Mouse (Mus musculus) T-helper 1 cell (primary cell): Measurements from ENCODE around the gene Slc6a6.

Experiments
- in situ Hi-C: fragments of 300-600 bp; cut with MboI, MseI; formaldehyde crosslinking; loops from one replicate; pipeline ENCODE4 v1.15.1; 2025; ENCODE audit warnings: high pct_unique_total_duplicates

Gene Slc6a6

DNA sequence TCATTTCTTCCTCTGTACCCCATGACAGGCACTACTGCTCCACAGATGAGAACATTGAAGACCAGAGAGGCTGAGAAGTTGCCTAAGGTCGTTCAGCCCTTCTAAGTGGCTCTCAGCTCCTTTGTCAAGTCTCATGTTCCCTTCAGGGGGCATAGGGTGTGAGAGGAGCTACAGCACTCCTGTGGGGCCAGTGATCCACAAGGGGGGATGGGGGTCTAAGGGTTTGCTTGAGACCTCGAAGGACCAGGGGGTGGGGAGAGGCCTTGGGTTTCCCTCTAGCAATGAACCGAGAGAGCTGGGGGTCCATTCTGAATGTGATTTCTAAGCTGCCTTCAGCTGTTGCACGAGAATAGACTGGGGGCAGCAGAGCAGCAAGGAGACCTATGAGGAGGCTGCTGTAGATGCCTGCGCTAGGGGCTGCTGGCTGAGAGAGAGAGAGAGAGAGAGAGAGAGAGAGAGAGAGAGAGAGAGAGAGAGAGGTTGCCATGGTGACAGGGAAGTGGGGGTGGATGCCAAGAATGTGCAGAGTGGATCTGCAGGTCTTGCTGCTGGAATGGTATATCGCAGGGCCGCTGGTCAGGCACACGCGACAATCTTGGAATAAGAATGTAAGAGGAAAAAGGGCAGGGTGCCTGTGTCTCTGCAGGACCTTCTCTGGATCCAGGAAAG, 36.1 kb downstream of the Slc6a6 start:
- in situ Hi-C loops: no loop called here

DNA sequence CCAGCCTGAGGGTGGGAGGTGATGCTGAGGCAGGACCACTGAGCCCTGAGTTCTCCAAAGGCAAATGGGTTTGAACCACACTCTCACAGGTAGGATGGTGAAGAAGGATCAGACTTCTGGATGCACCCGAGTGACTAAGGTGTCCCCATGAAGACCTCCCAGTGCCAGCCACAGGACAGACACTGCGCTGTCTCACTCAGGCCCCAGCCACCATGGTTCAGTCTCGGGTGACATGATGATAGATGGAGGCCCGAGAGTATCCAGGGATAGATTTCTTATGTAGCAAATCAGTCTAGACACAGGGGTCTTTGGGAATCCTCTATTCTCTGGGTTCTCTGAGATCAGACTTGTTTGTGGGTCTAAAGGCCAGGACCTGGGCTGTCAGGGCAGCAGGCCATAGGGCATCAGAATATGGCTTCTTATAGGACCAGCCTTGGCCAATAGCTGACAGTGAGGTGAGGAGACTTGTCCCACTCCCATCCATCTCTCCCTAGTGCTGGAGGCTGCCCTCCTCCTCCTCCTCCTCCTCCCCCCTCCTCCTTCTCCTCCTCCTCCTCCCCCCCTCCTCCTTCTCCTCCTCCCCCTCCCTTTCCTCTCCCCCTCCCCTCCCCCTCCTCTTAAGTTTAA, 36.8 kb downstream of the Slc6a6 start:
- in situ Hi-C loops: no loop called here

DNA sequence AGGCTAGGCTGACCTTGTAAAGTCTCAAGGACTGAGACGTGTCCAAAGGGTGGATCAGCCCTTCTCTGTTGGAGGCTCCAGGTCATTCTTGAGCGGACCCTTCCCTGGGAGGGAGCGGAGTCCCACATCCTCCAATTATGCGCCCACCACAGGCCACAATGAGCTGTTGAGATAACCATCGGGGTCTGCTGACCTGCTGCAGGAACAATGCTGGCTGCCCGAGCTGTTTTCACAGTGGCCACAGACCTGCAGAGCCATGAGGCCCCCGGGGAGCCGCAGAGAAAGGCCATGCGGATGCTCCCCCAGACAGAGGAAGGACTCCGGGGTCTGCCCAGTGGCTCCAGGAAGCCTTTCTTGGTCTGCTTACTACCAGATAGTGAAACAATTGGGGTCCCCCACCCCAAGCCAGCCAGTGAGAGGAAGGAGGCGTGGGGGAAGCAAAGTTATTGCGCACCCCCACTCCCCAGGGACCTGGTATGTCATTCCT, 37.4 kb downstream of the Slc6a6 start:
- in situ Hi-C loops: no loop called here

GRCm38 (mm10) chr6:91727361-91727760, 43.5 kb downstream of the Slc6a6 start:
- in situ Hi-C loops: no loop called here

DNA sequence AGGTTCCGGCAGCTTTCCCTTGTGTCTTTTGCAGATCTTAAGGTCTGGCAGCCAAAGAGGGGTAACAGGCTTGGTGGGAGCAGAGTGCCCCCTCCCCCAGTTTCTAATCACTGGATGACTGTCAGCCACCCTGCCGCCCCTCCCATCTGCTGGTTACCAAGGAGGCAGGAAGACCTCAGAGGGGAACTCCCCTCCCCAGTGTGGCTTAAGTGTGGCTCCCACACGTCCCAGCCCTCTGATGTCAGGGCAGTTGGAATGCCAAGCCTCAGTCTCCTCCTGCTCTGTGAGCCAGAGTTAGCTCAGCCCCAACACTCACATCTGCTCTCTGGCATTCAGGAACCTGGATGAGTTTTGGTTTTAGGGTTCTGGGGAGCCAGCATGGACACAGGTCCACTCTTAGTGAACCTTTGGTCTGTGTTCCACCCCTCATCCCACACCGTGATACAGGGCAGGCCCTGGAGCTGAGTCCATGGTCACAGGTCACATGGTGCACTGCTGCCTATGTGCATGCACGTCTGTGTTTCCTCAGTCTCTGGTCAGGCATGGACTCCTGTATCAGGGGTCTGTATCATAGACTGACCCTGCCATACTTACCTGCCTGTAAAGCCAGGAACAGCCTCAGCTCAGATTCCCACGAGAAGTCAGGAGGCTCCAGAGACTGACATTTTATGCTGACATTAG, 45.2 kb downstream of the Slc6a6 start:
- in situ Hi-C loops: no loop called here

DNA sequence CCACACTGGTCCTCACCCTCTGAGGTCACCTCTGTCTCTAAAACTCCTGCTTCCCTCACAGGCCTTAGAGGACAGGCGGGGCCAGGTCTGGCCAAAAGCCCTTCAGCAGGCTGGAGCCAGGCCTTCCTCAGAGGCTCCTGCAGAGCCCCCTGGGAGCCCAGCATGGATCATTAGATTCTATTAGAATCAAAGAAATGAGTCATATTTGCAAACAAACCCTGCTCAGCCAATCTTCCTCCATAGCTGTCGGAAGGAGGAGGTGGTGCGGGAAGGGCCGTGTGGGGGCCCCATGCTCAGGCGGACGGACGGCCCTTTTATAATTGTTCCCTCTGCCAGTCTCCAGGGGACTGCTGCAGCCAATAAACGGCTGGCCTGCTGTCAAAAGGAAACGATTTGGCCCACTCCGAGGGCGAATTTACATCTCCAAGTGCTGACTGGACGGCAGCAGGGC, 45.8 kb downstream of the Slc6a6 start:
- in situ Hi-C loops: no loop called here

- in situ Hi-C loops: no loop called here
Observed at GRCm38 (mm10) chr6:91732138-91732537, 48.3 kb downstream of the Slc6a6 start.

DNA sequence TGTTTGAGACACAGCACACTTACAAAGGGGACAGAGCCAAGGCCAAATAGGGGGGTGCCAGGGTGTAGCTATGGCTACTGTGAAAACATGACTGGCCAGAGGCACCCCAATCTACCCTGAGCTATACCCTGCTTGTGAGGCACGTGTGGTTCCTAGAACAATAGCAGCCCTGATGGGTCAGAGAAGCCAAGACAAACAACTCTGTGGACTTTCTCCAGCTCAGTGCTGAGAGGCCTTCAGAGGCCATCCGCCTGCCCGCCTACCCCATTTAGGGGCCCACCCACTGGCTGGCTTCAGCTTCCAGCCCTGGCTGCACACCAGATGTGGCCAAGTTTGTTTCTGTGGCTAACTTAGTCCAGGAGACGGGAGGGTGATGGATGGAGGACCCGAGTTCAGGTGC, 52.6 kb downstream of the Slc6a6 start:
- in situ Hi-C loops: loop anchor here (5.0 kb wide), 1 partner anchor 44 kb away; no protein-coding TSS in a partner anchor

- in situ Hi-C loops: loop anchor here (5.0 kb wide), 1 partner anchor 45 kb away; no protein-coding TSS in a partner anchor
Observed at GRCm38 (mm10) chr6:91737451-91737850, 53.6 kb downstream of the Slc6a6 start.

GRCm38 (mm10) chr6:91738058-91738457, 54.2 kb downstream of the Slc6a6 start:
- in situ Hi-C loops: loop anchor here (5.0 kb wide), 1 partner anchor 46 kb away; no protein-coding TSS in a partner anchor

DNA sequence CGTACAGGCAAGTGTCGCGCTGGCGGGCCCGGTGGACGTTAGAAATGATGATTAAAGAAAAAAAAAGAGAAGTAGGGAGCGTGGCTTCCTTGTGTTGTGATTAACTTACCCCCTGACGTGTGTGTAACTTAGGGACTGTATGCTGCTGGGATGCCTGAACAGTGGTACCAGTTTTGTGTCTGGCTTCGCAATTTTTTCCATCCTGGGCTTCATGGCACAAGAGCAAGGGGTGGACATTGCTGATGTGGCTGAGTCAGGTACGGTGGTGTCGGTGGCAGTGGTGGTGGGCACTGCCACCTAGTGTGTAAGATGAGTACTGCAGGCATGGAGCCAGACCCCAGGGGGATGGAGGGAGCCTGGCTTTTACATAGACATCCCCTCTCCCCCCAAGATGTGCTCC, 57.2 kb downstream of the Slc6a6 start:
- in situ Hi-C loops: loop anchor here (5.0 kb wide), 1 partner anchor 159 kb away; no protein-coding TSS in a partner anchor

- in situ Hi-C loops: loop anchor here (5.0 kb wide), 1 partner anchor 160 kb away; no protein-coding TSS in a partner anchor
Observed at GRCm38 (mm10) chr6:91742466-91742865, 58.6 kb downstream of the Slc6a6 start.

GRCm38 (mm10) chr6:91742995-91743394, 59.1 kb downstream of the Slc6a6 start:
- in situ Hi-C loops: loop anchor here (5.0 kb wide), 1 partner anchor 161 kb away; no protein-coding TSS in a partner anchor

- in situ Hi-C loops: loop anchor here (5.0 kb wide), 1 partner anchor 162 kb away; no protein-coding TSS in a partner anchor
Observed at GRCm38 (mm10) chr6:91743886-91744285, 60.0 kb downstream of the Slc6a6 start.

DNA sequence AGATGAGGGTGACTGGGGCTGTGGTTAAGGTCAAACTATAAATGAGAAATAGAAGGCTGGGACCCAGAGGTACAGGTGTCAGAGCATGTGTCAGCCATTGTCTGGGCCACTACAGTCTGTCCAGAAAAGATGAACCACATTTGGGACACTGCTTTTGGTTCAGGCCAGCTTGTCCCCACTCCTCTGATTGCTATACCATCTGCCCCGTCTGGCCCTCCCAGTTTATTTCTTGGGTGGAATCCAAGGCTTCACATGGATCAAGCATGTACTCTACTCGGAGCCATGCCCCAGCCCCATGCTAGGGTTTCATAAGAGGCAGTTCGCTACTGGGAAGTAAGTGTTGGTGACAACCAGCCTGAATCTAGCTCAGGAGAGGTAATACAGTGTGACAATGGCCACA, 61.4 kb downstream of the Slc6a6 start:
- in situ Hi-C loops: no loop called here

DNA sequence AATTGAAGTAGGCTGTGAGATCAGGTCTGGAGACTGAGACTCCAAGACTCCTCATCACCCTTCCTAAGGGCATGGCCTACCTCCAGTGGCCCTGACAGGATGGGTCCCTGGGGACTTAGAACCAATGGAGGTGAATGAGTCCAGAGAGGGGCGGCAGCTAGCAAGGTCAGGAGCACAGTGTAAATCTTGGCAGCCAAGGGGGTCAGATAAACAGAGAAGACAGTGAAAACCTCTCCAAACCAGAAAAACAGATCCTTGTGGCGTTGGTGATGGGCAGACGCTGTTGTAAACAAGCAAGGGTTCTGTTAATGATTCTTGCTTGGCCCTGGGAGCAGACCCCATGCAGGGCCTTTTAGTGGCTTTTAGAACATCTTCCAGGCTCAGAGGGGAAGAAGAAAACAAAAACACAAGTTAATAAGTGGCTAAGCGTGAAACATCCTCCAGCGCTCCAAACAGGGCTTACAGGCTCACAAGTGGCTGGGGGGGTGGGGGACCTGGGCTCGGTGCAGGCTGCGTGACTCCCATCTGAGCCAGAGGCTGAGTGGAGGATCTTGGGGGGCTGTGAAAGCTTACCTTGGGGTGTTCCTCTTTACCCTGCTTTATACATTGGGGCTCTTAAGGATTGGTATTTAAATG, 62.2 kb downstream of the Slc6a6 start:
- in situ Hi-C loops: no loop called here

GRCm38 (mm10) chr6:91746776-91747175, 62.9 kb downstream of the Slc6a6 start:
- in situ Hi-C loops: no loop called here

DNA sequence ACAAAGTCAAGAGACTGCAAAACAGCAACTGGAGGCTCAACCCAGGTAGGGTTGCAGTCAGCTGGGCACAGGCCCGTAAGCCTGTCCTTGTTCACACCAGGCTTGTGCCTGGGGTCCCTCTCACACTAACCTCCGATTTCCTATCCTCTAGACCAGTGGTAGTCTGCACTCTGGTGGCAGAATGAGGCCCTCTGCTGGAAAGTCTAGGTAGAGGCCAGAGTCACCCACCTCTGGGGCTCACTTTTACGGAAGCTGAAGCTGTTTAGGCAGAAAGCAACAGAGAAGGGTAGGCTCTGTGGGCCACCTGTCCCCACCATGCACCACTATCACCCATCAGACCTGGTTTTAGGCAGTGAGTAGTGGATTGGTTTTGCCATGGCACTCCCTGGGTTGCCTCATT, 67.1 kb downstream of the Slc6a6 start:
- in situ Hi-C loops: no loop called here

GRCm38 (mm10) chr6:91752884-91753283, 69.0 kb downstream of the Slc6a6 start:
- in situ Hi-C loops: no loop called here

GRCm38 (mm10) chr6:91754098-91754497, 70.2 kb downstream of the Slc6a6 start:
- in situ Hi-C loops: no loop called here

- in situ Hi-C loops: no loop called here
Observed at GRCm38 (mm10) chr6:91754845-91755244, 71.0 kb downstream of the Slc6a6 start.
